Mouse (Mus musculus) heart, adult 10 weeks (tissue): ENCODE results near the gene Tnfrsf21. TPM values are rescaled to one million over a fixed set of nuclear protein-coding genes. Genes with fewer than 3 reads are reported as not detected.

Experiments used
- polyA plus RNA-seq: library from polyadenylated mRNA; stranded (reverse); fragments of 350-450 nt; fragmentation: Illumina TruSeq; extraction: RNeasy Lipid Tissue Mini Kit (QIAGEN cat#74804); gene quantifications from one replicate; pipeline ENCODE4 v1.2.3, GENCODE M21; 2014; ENCODE audit warnings: low read depth, low replicate concordance

Gene Tnfrsf21
- 8.0 TPM for polyA plus RNA-seq

GRCm38 (mm10) chr17:43016371-43017331, at the start of gene Tnfrsf21:
Tnfrsf21 (plus strand) TSS chr17:43016555.

Other genes with a start within 250 kb of the Tnfrsf21 start
- gene Cd2ap, start 139.9 kb upstream of the Tnfrsf21 start, polyA plus RNA-seq = 15.8 TPM